Mouse (Mus musculus) spleen, adult 12 weeks (tissue): ENCODE measurements around the gene Etv4.

Experiments used
- DNase-seq: peaks from one replicate; pipeline ENCODE4 v3.0.0; 2022; ENCODE audit warnings: low spot score

The Etv4 gene

GRCm38 (mm10) chr11:101785852-101786205 is 658 bp upstream of the Etv4 start:
- DNase-seq = no peak

GRCm38 (mm10) chr11:101784488-101785142 is 556 bp downstream of the Etv4 start:
- DNase-seq = no peak

- DNase-seq = no peak
Measured at GRCm38 (mm10) chr11:101784072-101784471, 1.1 kb downstream of the Etv4 start.

- no peak for DNase-seq
Measured at GRCm38 (mm10) chr11:101783584-101783983, 1.6 kb downstream of the Etv4 start.

GRCm38 (mm10) chr11:101783135-101783534 is 2.0 kb downstream of the Etv4 start:
- no peak for DNase-seq

- DNase-seq = no peak
Measured at GRCm38 (mm10) chr11:101776846-101777245, 8.3 kb downstream of the Etv4 start.

GRCm38 (mm10) chr11:101772449-101772848 is 12.7 kb downstream of the Etv4 start:
- no peak for DNase-seq

GRCm38 (mm10) chr11:101772027-101772426 is 13.1 kb downstream of the Etv4 start:
- DNase-seq = no peak

- no peak for DNase-seq
Measured at GRCm38 (mm10) chr11:101770266-101770665, 14.9 kb downstream of the Etv4 start.

GRCm38 (mm10) chr11:101768721-101769120 is 16.4 kb downstream of the Etv4 start:
- no peak for DNase-seq

GRCm38 (mm10) chr11:101767326-101767725 is 17.8 kb downstream of the Etv4 start:
- no peak for DNase-seq

- DNase-seq = no peak
Measured at GRCm38 (mm10) chr11:101764546-101764945, 20.6 kb downstream of the Etv4 start.

GRCm38 (mm10) chr11:101763723-101764122 is 21.4 kb downstream of the Etv4 start:
- DNase-seq = no peak

GRCm38 (mm10) chr11:101759530-101759929 is 25.6 kb downstream of the Etv4 start:
- DNase-seq = no peak

GRCm38 (mm10) chr11:101758431-101758830 is 26.7 kb downstream of the Etv4 start:
- DNase-seq = no peak

- no peak for DNase-seq
Measured at GRCm38 (mm10) chr11:101757366-101757765, 27.8 kb downstream of the Etv4 start.

GRCm38 (mm10) chr11:101756616-101757015 is 28.6 kb downstream of the Etv4 start:
- DNase-seq = no peak

GRCm38 (mm10) chr11:101733596-101733995 is 51.6 kb downstream of the Etv4 start:
- no peak for DNase-seq

GRCm38 (mm10) chr11:101732518-101733440 is 52.4 kb downstream of the Etv4 start, which contains the start of gene Dhx8:
TSS of gene Dhx8 (plus strand) at chr11:101732919.
- peak; percentile 94 for DNase-seq

GRCm38 (mm10) chr11:101729308-101729707 is 55.9 kb downstream of the Etv4 start:
- no peak for DNase-seq

- no peak for DNase-seq
Measured at GRCm38 (mm10) chr11:101726765-101727164, 58.4 kb downstream of the Etv4 start.

- DNase-seq = no peak
Measured at GRCm38 (mm10) chr11:101725043-101725442, 60.1 kb downstream of the Etv4 start.

GRCm38 (mm10) chr11:101719986-101720520 is 65.1 kb downstream of the Etv4 start:
- no peak for DNase-seq
